Mouse (Mus musculus) neural tube, embryonic 12.5 days (tissue): ENCODE results near the gene Fbxo11. TPM values are rescaled to one million over a fixed set of nuclear protein-coding genes. Genes with fewer than 3 reads are reported as not detected.

Source experiments
- polyA plus RNA-seq: library from polyadenylated mRNA; unstranded; fragments of >200 nt; fragmentation: Nextera tagmentation; extraction: Ambion mirVana; gene quantifications from 2 replicates; pipeline ENCODE4 v1.2.1, GENCODE M21; 2016

Gene Fbxo11
- polyA plus RNA-seq, 1 experiment from 2014 or later: 38.0 TPM

Other genes starting within 250 kb of the Fbxo11 start
- not detected in 2 replicates for gene Rpl36-ps4, start 144.3 kb downstream of the Fbxo11 start, polyA plus RNA-seq
- gene Msh6, start 90.2 kb downstream of the Fbxo11 start, polyA plus RNA-seq: 51.4 and 52.2 TPM in 2 replicates